Mouse (Mus musculus) limb, embryonic 10.5 days (tissue): ENCODE data around the gene Chn2. TPM values are rescaled to one million over a fixed set of nuclear protein-coding genes. Genes with fewer than 3 reads are reported as not detected.
A peak's percentile ranks its signal among the peaks of the same experiment; 100 is the strongest.

Source experiments
- DNase-seq: peaks from one replicate; pipeline ENCODE4 v3.0.0-alpha.2; 2017; ENCODE audit warnings: low spot score
- H3K27ac ChIP-seq: fragments of 300-500 bp; sonication (generic); 2 replicates; pipeline ENCODE4 v1.5.1; 2016; ENCODE audit warnings: mild to moderate bottlenecking
- H3K27me3 ChIP-seq: fragments of 300-500 bp; sonication (generic); 2 replicates; pipeline ENCODE4 v1.6.1; 2016; ENCODE audit warnings: low read depth, mild to moderate bottlenecking; ENCODE audit not compliant: poor library complexity, severe bottlenecking
- H3K36me3 ChIP-seq: fragments of 300-500 bp; sonication (generic); 2 replicates; pipeline ENCODE4 v1.6.1; 2016; ENCODE audit warnings: mild to moderate bottlenecking, moderate library complexity
- H3K4me1 ChIP-seq: fragments of 300-500 bp; sonication (generic); 2 replicates; pipeline ENCODE4 v1.6.1; 2016
- H3K4me3 ChIP-seq: fragments of 300-500 bp; sonication (generic); 2 replicates; pipeline ENCODE4 v1.5.1; 2016; ENCODE audit warnings: mild to moderate bottlenecking, moderate library complexity
- H3K9me3 ChIP-seq: fragments of 300-500 bp; sonication (generic); replicated peaks from 2 replicates; pipeline ENCODE4 v1.6.1; 2016; ENCODE audit warnings: mild to moderate bottlenecking
- WGBS: fragments of 180-500 bp; shearing (Covaris S2); methylation state at CpG from one replicate; pipeline ENCODE4 v1.1.7; 2016; 5-methylcytosine and 5-hydroxymethylcytosine counted together
- polyA plus RNA-seq: library from polyadenylated mRNA; unstranded; fragments of >200 nt; fragmentation: Nextera tagmentation; extraction: Ambion mirVana; gene quantifications from 2 replicates; pipeline ENCODE4 v1.2.1, GENCODE M21; 2016

Gene Chn2
- polyA plus RNA-seq, 1 experiment from 2014 or later, result 7.1 TPM

- H3K9me3 ChIP-seq, result no peaks in the 10 kb centered on the region
- H3K27ac ChIP-seq, result no peak overlapping the region
- WGBS, result 91% methylated on average over 12 of the region's 12 CpGs
- no peaks in the 10 kb centered on the region for H3K27me3 ChIP-seq
- DNase-seq, result no peak
- H3K36me3 ChIP-seq, result no peaks in the 10 kb centered on the region
- H3K4me1 ChIP-seq, result no peaks in the 10 kb centered on the region
- no peak overlapping the region for H3K4me3 ChIP-seq
Observed at GRCm38 (mm10) chr6:54284167-54284711, 244.9 kb downstream of the Chn2 start.

DNA sequence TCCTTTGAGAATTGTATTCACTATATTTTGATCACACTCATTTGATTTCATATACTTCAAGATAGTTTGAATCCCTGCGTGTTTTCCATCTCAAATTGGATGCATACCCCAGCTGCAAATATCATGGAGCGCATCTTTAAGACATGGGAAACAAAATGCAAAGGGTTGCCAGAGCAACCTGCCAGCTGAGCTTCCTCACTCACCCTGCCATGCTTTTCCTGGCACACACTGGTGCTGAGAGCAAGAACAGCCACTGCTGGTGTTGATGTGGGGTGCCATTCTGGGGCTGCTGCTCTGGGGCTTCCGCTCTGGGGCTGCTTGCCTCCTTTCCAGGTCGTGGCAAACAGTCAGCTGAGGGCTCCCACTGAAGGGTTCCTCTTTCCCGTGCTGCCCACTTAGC is 247.5 kb downstream of the Chn2 start:
- DNase-seq, result no peak
- Histone ChIP-seq H3K27ac (no peak overlapping the region), H3K27me3 (no peaks in the 10 kb centered on the region), H3K4me1 (no peaks in the 10 kb centered on the region), H3K9me3 (no peaks in the 10 kb centered on the region), H3K36me3 (no peaks in the 10 kb centered on the region), H3K4me3 (no peak overlapping the region)
- WGBS, result 84% methylated on average over 5 of the region's 5 CpGs

DNA sequence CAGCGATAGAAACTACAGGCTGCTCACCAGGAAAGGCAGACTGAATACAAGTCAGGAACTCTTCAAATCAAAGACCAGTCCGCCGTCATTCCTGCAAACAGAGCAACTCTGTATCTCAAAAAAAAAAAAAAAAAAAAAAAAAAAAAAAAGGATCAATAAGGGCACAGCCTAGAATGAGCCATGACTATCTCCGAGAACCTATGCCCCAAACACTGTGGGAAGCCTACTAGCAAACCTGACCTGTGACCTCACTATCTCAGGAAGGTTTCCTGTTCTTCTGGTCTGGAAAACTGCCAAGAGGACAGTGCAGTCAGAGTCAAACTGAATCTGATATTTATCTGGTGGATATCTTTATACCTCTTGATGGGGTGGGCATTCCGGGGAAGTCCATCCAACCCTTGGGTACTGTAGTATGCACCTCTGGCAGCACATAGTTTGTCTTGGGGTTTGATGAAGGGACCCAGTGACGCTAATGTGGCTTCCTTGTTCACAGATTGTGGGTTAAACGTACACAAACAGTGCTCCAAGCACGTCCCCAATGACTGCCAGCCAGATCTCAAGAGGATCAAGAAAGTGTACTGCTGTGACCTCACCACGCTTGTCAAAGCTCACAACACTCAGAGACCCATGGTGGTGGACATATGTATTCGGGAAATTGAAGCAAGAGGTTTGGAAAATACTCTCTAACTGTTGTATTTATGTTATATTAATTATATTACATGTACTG is 250.6 kb downstream of the Chn2 start:
- no peak overlapping the region for H3K4me3 ChIP-seq
- 84% methylated on average over 10 of the region's 10 CpGs for WGBS
- H3K9me3 ChIP-seq, result no peaks in the 10 kb centered on the region
- no peaks in the 10 kb centered on the region for H3K27me3 ChIP-seq
- no peak overlapping the region for H3K27ac ChIP-seq
- no peak for DNase-seq
- H3K4me1 ChIP-seq, result no peaks in the 10 kb centered on the region
- no peaks in the 10 kb centered on the region for H3K36me3 ChIP-seq

- 89% methylated on average over 2 of the region's 2 CpGs for WGBS
- no peak overlapping the region for H3K4me3 ChIP-seq
- H3K9me3 ChIP-seq, result no peaks in the 10 kb centered on the region
- H3K36me3 ChIP-seq, result no peaks in the 10 kb centered on the region
- H3K4me1 ChIP-seq, result no peaks in the 10 kb centered on the region
- no peak for DNase-seq
- H3K27me3 ChIP-seq, result no peaks in the 10 kb centered on the region
- no peak overlapping the region for H3K27ac ChIP-seq
Observed at GRCm38 (mm10) chr6:54297231-54297630, 257.9 kb downstream of the Chn2 start.

DNA sequence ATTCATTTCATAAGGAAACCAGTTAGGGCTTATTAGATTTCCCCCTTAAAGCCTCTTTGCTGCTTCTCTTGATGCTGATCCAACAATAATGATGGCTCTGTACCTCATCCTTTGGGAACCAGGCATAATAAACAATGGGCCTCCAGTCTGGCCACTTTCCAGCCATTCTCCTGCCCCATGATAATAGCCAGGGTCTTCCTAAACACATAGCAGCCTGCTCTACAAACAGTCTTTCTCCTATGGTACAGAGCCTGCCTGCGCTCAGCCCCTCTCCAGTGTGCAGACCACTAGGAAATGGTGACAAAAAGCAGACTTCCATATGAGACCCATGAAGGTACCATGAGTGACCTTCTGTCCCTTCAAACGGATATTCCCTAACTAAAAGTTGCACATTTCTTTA is 260.1 kb downstream of the Chn2 start:
- Histone ChIP-seq H3K4me1 (no peaks in the 10 kb centered on the region), H3K27me3 (no peaks in the 10 kb centered on the region), H3K9me3 (no peaks in the 10 kb centered on the region), H3K4me3 (no peak overlapping the region), H3K27ac (no peak overlapping the region), H3K36me3 (no peaks in the 10 kb centered on the region)
- no peak for DNase-seq
- 71% methylated on average over 2 of the region's 2 CpGs for WGBS

GRCm38 (mm10) chr6:54305777-54306176 is 266.4 kb downstream of the Chn2 start:
- 97% methylated on average over 1 of the region's 1 CpGs for WGBS
- Histone ChIP-seq H3K27ac (no peak overlapping the region), H3K36me3 (no peaks in the 10 kb centered on the region), H3K4me1 (no peaks in the 10 kb centered on the region), H3K4me3 (no peak overlapping the region), H3K27me3 (no peaks in the 10 kb centered on the region), H3K9me3 (no peaks in the 10 kb centered on the region)
- no peak for DNase-seq

GRCm38 (mm10) chr6:54313071-54313470 is 273.7 kb downstream of the Chn2 start:
- no peak for DNase-seq
- Histone ChIP-seq H3K4me1 (no peaks in the 10 kb centered on the region), H3K27ac (no peak overlapping the region), H3K4me3 (no peak overlapping the region), H3K36me3 (no peaks in the 10 kb centered on the region), H3K27me3 (0 out of 2 replicates have a peak, but pooled peaks cover 5% of the 10 kb centered on the region), H3K9me3 (no peaks in the 10 kb centered on the region)
- 91% methylated on average over 2 of the region's 2 CpGs for WGBS

DNA sequence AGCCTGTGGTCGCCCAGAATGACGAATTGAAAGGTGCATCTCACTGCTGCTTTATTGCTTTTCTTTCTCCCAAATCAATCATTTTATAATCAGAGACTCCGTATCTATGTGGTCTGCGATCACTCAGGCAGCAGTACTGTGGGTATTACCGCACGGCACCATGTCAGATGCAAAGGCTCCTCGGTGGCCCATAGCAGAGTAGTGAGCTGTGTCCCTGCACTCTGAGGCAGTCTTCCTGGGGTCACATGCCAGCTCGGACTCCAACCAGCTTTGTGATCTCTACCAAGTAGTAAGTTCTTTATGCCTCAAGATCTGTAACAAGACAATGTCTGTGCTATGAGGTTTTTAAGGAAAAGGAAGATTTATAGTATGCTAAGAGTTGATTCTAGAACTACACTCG is 279.3 kb downstream of the Chn2 start:
- 91% methylated on average over 9 of the region's 9 CpGs for WGBS
- Histone ChIP-seq H3K4me1 (no peaks in the 10 kb centered on the region), H3K36me3 (no peaks in the 10 kb centered on the region), H3K27me3 (0 out of 2 replicates have a peak, but pooled peaks cover 8% of the 10 kb centered on the region), H3K4me3 (no peak overlapping the region), H3K27ac (no peak overlapping the region), H3K9me3 (no peaks in the 10 kb centered on the region)
- DNase-seq, result no peak

DNA sequence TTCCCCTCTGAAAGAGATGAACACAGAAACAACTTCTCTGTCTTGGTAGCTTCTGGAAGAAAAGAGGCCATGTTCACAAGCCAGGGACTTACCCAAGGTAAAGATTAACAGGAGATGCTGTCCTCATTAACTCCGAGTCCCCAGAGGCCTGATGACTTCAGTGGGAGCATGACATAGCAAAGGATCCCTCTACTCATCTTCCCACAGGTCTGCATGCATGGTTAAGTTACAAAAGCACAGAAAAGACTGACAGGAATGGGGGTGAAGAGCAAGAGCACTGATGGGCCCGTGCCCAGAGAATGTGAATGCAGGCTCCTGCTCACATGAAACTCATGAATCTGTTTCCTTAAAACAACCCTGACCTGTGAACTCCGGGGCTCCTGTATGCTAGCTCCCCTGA is 279.8 kb downstream of the Chn2 start:
- Histone ChIP-seq H3K36me3 (no peaks in the 10 kb centered on the region), H3K4me1 (no peaks in the 10 kb centered on the region), H3K27ac (no peak overlapping the region), H3K27me3 (peaks cover 12% of the 10 kb centered on the region), H3K4me3 (no peak overlapping the region), H3K9me3 (no peaks in the 10 kb centered on the region)
- WGBS, result 83% methylated on average over 3 of the region's 3 CpGs
- DNase-seq, result no peak

GRCm38 (mm10) chr6:54320236-54320635 is 280.9 kb downstream of the Chn2 start:
- no peak overlapping the region for H3K27ac ChIP-seq
- DNase-seq, result no peak
- H3K27me3 ChIP-seq, result peaks cover 23% of the 10 kb centered on the region
- WGBS, result 84% methylated on average over 1 of the region's 1 CpGs
- H3K36me3 ChIP-seq, result no peaks in the 10 kb centered on the region
- H3K4me1 ChIP-seq, result no peaks in the 10 kb centered on the region
- no peaks in the 10 kb centered on the region for H3K9me3 ChIP-seq
- H3K4me3 ChIP-seq, result no peak overlapping the region

GRCm38 (mm10) chr6:54325246-54325885 is 286.0 kb downstream of the Chn2 start, which contains the start of gene Prr15:
Prr15 (plus strand) TSS chr6:54325835.
- no peak for DNase-seq
- 72% methylated on average over 3 of the region's 3 CpGs for WGBS
- peaks cover 69% of the 10 kb centered on the region for H3K27me3 ChIP-seq

DNA sequence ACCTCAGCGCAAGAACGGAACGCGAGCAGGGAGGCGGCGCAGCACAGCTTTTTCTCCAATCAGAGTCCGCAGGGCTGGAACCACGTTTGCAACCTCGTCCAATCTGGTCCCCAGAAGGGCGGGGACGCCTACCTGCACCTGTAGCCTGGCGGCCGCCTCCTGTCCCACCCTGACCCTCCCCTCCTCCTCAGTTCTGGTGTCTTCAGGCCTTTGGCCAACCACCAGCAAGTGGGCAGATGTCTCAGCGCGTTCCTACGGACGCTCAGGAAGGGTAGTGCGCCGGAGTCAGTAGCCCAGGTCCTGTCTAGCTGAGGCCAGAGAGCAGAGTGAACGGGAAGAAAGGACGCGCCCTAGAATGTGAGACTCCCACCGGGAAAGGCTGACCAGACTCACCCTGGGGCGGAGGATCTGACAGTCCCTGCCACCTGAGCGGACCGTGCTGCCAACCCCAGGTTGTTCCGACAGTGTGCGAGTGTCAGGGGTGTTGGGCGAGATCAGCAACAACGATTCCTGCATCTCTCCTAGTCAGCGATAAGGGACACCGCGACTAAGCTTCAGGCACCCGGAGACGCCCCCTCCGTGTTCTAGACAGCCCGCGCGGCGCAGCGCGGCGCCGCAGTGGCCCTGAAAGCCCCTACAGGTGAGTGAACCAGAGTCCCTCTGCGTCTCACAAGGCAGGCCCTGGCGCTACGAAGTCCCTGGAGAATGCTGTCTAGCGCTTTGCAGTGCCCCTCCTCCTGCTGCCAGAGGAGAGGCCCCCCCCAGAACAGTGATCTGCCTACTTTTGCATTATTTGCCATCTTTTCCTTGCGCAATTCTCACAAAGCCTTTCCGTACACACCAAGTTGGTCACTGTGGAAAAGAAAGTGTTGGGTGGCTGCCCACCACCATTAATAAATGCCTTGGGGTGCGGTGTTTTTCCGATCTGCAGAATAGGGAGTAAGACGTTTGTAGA is 287.6 kb downstream of the Chn2 start:
- peaks cover 21% of the 10 kb centered on the region for H3K4me1 ChIP-seq
- H3K27me3 ChIP-seq, result peaks cover 70% of the 10 kb centered on the region
- no peak overlapping the region for H3K27ac ChIP-seq
- WGBS, result under 1% methylated on average over 53 of the region's 53 CpGs
- H3K4me3 ChIP-seq, result peak overlapping the region; percentile 55
- H3K9me3 ChIP-seq, result no peaks in the 10 kb centered on the region
- DNase-seq, result peak; percentile 70
- H3K36me3 ChIP-seq, result no peaks in the 10 kb centered on the region

More at GRCm38 (mm10) chr6:54325246-54325885, 286.0 kb downstream of the Chn2 start, which contains the start of gene Prr15:
- H3K4me3 ChIP-seq, result peak within 1 kb of the TSS; percentile 55
- no peak within 1 kb of the TSS for H3K27ac ChIP-seq
- no peaks in the 10 kb centered on the region for H3K36me3 ChIP-seq
- H3K9me3 ChIP-seq, result no peaks in the 10 kb centered on the region
- peaks cover 21% of the 10 kb centered on the region for H3K4me1 ChIP-seq
